Mouse (Mus musculus) limb, embryonic 10.5 days (tissue): ENCODE measurements around the gene Capns2. TPM values are rescaled to one million over a fixed set of nuclear protein-coding genes. Genes with fewer than 3 reads are reported as not detected.

Experiments used
- DNase-seq: peaks from one replicate; pipeline ENCODE4 v3.0.0-alpha.2; 2017; ENCODE audit warnings: low spot score
- H3K27ac ChIP-seq: fragments of 300-500 bp; sonication (generic); 2 replicates; pipeline ENCODE4 v1.5.1; 2016; ENCODE audit warnings: mild to moderate bottlenecking
- H3K27me3 ChIP-seq: fragments of 300-500 bp; sonication (generic); 2 replicates; pipeline ENCODE4 v1.6.1; 2016; ENCODE audit warnings: low read depth, mild to moderate bottlenecking; ENCODE audit not compliant: poor library complexity, severe bottlenecking
- H3K36me3 ChIP-seq: fragments of 300-500 bp; sonication (generic); 2 replicates; pipeline ENCODE4 v1.6.1; 2016; ENCODE audit warnings: mild to moderate bottlenecking, moderate library complexity
- H3K4me1 ChIP-seq: fragments of 300-500 bp; sonication (generic); 2 replicates; pipeline ENCODE4 v1.6.1; 2016
- H3K4me3 ChIP-seq: fragments of 300-500 bp; sonication (generic); 2 replicates; pipeline ENCODE4 v1.5.1; 2016; ENCODE audit warnings: mild to moderate bottlenecking, moderate library complexity
- H3K9me3 ChIP-seq: fragments of 300-500 bp; sonication (generic); replicated peaks from 2 replicates; pipeline ENCODE4 v1.6.1; 2016; ENCODE audit warnings: mild to moderate bottlenecking
- WGBS: fragments of 180-500 bp; shearing (Covaris S2); methylation state at CpG from one replicate; pipeline ENCODE4 v1.1.7; 2016; 5-methylcytosine and 5-hydroxymethylcytosine counted together
- polyA plus RNA-seq: library from polyadenylated mRNA; unstranded; fragments of >200 nt; fragmentation: Nextera tagmentation; extraction: Ambion mirVana; gene quantifications from 2 replicates; pipeline ENCODE4 v1.2.1, GENCODE M21; 2016

Gene Capns2
- 0.43 and 0.49 TPM in 2 replicates for polyA plus RNA-seq

DNA sequence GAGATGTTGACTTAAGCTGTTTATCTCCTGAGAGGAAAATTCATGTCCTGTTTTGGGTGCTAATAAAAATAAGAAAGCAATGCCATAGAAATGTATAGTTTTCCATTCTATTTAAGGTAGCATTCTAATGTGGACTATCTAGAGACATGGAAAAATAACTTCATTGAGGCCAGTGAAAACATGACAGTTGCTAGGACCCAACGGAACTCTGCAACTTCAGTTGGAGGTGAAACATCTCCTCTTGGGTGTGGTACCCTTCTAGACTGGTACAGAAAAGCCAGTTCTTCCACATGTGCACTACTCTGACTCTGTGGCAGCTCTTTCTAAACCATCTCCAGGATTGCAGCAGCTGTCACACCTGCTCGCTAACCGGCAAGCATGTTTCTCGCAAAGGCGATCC lies at the start of gene Capns2:
Capns2 (plus strand) TSS at position 301 of the 400 bp plus-strand sequence.
- H3K36me3 ChIP-seq, result peaks cover 12% of the 10 kb centered on the region; the same call in 1 of the 2 replicates
- no peaks in the 10 kb centered on the region for H3K4me1 ChIP-seq
- WGBS, result 94% methylated on average over 5 of the region's 5 CpGs
- H3K27me3 ChIP-seq, result no peaks in the 10 kb centered on the region
- no peak within 1 kb of the TSS for H3K27ac ChIP-seq
- H3K9me3 ChIP-seq, result no peaks in the 10 kb centered on the region
- H3K4me3 ChIP-seq, result no peak within 1 kb of the TSS
- no peak for DNase-seq

DNA sequence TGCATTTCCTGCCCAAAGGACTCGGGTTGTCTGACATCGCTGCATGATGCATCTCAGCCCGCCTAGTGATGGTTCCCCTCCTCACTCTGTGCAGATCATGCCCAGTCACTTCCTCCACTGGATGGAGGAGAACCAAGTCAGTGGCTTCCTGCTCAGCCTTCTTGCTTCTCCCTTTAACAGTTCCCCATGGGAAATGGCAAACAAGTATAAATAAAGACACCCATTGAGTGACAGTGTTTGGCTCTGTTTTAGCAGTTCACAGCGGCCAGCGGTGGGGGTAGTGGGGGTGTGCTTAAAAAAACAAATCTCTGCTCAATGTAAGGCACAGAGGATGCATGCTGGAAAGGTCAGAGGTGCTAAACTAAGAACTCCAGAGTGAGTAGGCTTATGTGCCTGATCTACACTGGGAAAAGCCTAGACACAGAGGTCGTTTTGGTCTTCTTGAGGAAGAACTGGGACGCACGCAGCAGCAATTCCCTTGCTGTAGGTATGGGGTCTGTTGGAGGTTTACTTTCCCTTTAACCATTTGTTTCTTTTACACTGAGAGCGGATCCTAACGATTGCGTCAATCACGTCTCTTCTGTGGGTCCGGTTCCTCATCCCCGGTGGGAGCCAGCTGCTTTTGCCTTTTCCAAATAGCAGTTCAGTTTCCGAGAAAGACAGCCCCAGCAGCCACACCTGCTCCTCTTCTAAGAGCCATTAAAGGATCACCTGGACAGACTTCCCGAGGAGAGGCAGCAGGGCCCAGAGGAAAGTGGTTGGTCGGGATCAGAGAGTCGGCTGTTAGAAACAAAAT lies 47.8 kb upstream of the Capns2 start:
- Histone ChIP-seq H3K36me3 (peaks cover 63% of the 10 kb centered on the region), H3K9me3 (no peaks in the 10 kb centered on the region), H3K4me1 (peaks cover 18% of the 10 kb centered on the region), H3K27ac (no peak overlapping the region), H3K4me3 (no peak overlapping the region), H3K27me3 (peaks cover 6% of the 10 kb centered on the region; the same call in 1 of the 2 replicates)
- WGBS, result 69% methylated on average over 18 of the region's 18 CpGs
- no peak for DNase-seq

DNA sequence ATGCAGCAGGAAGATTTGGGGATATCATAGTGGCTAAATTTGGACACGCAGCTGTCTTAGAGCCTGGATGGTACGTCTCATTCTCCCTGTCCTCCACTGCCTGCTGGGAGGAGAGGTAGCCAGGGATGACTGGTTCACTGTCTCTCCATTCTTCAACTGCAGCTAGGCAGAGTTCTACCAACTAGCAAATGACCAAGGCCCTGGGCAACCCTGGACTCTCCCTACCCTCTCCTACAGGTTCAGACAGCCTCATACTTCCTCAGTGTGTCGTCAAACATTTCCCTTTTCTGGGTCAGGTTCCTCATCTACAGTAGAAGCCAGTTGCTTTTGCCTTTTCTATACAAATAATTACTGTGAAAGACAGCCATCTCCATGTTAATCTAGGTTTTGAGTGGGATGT lies 46.5 kb upstream of the Capns2 start:
- WGBS, result 94% methylated on average over 3 of the region's 3 CpGs
- H3K4me3 ChIP-seq, result no peak overlapping the region

DNA sequence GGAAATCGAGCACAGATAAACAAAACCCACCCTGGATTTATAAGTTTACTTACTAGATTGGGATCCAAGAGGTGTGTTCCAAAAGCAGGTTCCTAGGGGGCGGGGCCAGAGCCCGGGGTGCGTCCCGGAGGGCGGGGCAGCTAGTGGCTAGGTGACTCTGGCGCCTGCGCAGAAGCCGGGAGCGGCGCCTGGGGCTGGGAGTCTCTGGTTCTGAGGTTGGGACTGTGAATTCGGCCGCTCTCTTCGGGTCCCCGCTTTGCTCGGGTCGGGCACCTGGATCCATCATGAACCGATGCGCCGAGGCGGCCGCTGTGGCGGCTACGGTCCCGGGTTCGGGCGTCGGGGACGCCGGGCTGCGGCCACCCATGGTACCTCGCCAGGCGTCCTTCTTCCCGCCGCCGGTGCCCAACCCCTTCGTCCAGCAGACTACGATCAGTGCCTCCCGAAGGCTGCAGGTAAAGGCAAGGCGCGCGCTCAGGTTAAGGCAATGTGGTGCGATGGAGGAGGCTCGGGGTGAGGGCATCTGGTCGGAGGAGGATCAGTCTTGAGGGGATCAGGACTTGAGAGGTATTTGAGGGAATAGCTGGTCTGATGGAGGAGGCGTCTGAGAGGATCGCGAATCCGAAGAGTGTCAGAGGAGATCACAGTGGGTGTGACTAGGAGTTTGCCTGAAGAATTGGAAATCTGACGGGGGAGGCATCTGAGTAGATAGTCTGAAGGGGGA lies 45.9 kb upstream of the Capns2 start, which contains the start of gene Lpcat2:
Lpcat2 (plus strand) TSS at position 169 of the 724 bp plus-strand sequence.
- Histone ChIP-seq H3K4me1 (peaks cover 27% of the 10 kb centered on the region), H3K27me3 (peaks cover 6% of the 10 kb centered on the region; the same call in 1 of the 2 replicates), H3K36me3 (peaks cover 43% of the 10 kb centered on the region), H3K4me3 (peak within 1 kb of the TSS; percentile 86), H3K27ac (peak within 1 kb of the TSS; percentile 88), H3K9me3 (no peaks in the 10 kb centered on the region)
- 2% methylated on average over 50 of the region's 50 CpGs for WGBS
- peak; percentile 90 for DNase-seq

More for the DNA sequence above, 46.5 kb upstream of the Capns2 start:
- no peaks in the 10 kb centered on the region for H3K9me3 ChIP-seq
- H3K27ac ChIP-seq, result no peak overlapping the region
- peaks cover 27% of the 10 kb centered on the region for H3K4me1 ChIP-seq
- H3K27me3 ChIP-seq, result peaks cover 6% of the 10 kb centered on the region; the same call in 1 of the 2 replicates
- DNase-seq, result no peak
- peaks cover 50% of the 10 kb centered on the region for H3K36me3 ChIP-seq

DNA sequence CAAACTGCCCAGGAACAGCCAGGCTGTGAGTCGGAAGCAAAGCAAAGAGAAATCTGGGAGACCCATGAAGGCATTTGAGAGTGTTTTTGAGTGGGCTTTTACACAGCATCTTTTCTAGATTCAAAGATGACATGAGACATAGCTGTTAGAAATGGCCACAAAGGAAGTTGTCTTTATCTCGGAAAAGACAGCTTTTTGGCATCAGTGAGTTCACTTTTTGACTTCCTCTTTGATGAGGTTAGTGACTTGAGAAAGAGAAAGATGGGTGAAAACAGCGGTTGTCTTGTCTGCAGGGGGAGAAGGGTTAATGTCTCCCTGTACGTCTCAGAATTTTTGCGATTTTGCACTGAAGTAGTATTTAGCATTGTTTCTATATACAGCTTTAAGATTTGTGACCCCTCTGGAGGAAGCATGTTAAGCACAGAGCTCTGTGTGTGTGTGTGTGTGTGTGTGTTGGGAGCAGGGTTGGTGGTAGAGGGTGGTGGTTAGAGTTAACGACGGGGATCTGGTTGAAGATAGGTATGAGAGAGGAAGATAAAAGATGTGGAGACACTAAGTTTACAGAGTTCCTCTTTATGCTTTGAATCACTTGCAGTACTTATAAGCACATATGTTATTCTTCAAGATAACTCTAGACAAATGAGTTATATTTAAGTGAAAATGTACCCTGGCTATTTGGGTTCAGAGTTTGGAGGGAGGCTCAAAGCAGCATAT lies 44.8 kb upstream of the Capns2 start:
- no peaks in the 10 kb centered on the region for H3K9me3 ChIP-seq
- peak overlapping the region; percentile 86 for H3K4me3 ChIP-seq
- WGBS, result 92% methylated on average over 7 of the region's 7 CpGs
- DNase-seq, result no peak
- peaks cover 32% of the 10 kb centered on the region for H3K36me3 ChIP-seq
- H3K27ac ChIP-seq, result peak overlapping the region; percentile 88
- H3K4me1 ChIP-seq, result peaks cover 27% of the 10 kb centered on the region
- peaks cover 6% of the 10 kb centered on the region; the same call in 1 of the 2 replicates for H3K27me3 ChIP-seq

DNA sequence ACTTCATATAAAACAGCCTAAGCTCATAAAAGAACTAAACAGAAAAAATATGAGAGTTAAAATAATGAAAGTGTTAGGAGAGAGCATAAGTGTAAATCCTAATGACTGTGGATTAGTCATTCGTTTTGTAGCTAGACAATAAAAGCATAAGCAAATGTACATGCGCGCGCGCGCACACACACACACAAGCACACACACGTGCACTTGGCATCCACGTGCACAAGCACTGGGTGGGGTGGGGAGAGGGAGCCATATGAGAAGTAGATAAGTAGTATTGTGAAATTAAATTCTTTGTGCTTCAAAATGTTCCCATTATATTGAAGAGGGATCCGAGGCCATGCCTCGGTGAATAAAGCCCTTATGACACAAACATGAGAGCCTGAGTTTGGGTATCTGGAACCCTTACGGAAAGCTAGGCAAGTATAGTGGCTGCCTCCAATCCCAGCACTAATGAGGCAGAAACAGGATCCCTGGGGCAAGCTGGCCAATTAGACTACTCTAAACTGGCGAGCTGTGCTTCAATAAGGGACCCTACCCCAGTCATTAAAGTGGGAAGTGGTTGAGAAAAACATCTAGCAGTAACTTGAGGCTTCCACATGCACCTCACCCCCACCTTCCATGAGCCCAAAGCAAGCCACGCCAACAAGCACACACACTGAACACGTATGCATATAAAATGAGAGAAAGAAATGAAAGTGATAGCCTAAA lies 42.6 kb upstream of the Capns2 start:
- Histone ChIP-seq H3K36me3 (peaks cover 24% of the 10 kb centered on the region), H3K27me3 (peaks cover 6% of the 10 kb centered on the region; the same call in 1 of the 2 replicates), H3K4me1 (peaks cover 27% of the 10 kb centered on the region), H3K4me3 (no peak overlapping the region), H3K9me3 (no peaks in the 10 kb centered on the region), H3K27ac (peak overlapping the region; percentile 30; the same call in 1 of the 2 replicates)
- peak; percentile 43 for DNase-seq
- 82% methylated on average over 14 of the region's 14 CpGs for WGBS

DNA sequence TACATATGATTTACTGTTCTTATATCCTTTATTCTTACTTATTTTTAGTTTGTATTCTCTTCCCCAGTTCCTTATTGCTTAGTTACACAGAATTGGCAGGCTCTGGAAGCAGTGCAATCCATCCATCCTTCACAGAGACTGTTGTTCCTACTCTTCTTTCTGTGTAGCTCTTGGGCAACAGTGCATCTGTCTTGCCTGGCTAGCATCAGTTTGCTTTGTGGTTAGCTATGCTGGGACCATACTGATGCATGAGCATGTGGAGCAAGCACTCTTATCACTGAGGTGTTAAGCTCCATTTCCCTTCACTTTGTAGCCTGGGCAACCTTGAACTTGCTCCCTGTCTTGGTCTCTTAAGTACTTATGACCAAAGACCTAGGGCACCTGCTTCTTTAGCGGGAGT lies 39.2 kb upstream of the Capns2 start:
- H3K36me3 ChIP-seq, result peaks cover 19% of the 10 kb centered on the region
- H3K4me3 ChIP-seq, result no peak overlapping the region
- DNase-seq, result peak; percentile 20
- H3K9me3 ChIP-seq, result no peaks in the 10 kb centered on the region
- peaks cover 18% of the 10 kb centered on the region for H3K4me1 ChIP-seq
- 89% methylated on average over 1 of the region's 1 CpGs for WGBS
- H3K27me3 ChIP-seq, result no peaks in the 10 kb centered on the region
- H3K27ac ChIP-seq, result no peak overlapping the region

DNA sequence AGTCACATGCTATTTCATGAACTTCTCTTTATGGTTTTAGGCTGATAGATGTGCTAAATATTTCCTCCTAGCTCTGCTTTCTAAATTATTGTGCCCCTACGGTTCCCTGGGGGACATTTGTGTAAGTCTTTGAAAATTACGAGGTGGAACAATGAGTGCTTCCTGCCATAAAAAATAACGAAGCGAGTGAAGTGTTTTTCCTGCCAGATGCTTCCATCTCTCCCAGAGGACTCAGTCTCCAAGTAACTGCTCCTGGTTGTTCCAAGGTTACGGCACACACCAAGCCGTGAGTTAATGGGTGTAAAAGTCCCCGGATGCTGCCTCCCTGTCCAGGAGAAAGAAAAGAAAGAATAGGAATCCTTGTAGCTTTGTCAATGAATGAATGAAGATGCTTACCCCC lies 30.9 kb upstream of the Capns2 start:
- 18% methylated on average over 7 of the region's 7 CpGs for WGBS
- Histone ChIP-seq H3K4me3 (no peak overlapping the region), H3K36me3 (no peaks in the 10 kb centered on the region), H3K27me3 (no peaks in the 10 kb centered on the region), H3K4me1 (peaks cover 42% of the 10 kb centered on the region), H3K9me3 (no peaks in the 10 kb centered on the region), H3K27ac (peak overlapping the region; percentile 75)
- DNase-seq, result peak; percentile 63

DNA sequence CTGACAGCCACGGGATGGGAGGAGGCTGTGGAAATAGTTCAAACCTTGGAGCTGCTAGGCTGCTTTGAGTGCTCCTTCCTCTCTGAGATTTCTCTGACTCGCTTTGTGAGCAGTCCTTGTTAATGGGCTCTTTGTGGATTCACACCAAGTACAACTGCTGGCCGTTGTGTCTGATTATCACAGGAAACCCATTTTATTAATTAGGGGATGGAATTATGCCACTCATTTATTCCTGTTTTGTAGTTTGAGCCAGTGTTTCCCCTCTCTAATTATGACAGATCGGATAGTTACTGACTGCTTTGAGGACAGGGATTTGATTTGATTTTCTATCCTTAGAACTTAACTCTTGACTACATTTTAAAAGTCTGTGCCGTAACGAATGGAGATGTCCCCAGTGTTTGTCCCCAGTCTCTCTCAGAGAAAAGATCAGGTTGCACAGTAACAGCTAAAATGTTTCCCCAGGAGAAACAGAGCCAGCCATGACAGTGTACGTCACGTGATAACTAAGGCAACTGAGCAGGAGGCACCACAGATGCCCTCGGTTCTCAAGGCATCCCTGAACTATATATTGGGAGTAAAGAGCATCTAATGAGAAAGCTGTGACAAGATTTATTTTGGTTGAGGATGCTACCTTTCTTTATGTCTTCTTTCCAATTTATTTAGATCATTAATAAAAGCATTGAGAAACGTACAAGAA lies 29.0 kb upstream of the Capns2 start:
- Histone ChIP-seq H3K36me3 (0 out of 2 replicates have a peak, but pooled peaks cover 3% of the 10 kb centered on the region), H3K9me3 (no peaks in the 10 kb centered on the region), H3K4me3 (no peak overlapping the region), H3K27me3 (no peaks in the 10 kb centered on the region), H3K27ac (peak overlapping the region; percentile 56; the same call in 1 of the 2 replicates), H3K4me1 (peaks cover 36% of the 10 kb centered on the region)
- DNase-seq, result peak; percentile 18
- 64% methylated on average over 10 of the region's 10 CpGs for WGBS

DNA sequence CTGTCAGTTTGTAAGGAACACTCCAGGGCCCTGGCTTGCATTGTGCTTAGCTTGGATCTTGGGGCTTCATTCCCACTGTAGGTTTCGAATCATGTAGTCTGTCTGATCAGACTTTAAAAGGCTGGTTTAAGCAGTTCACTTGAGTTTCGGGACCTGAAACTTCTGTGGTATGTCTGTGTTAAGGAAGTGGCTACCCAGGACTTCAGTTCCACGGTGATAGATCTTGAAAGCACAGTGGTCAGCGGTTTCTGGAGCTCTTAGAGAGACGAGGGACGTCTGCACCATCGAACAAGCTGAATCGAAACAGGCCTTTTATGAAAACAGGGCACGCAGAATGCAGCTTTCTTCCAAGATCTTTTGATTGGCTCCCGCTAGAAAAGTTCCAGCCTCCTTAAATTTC lies 25.4 kb upstream of the Capns2 start:
- Histone ChIP-seq H3K36me3 (peaks cover 13% of the 10 kb centered on the region), H3K4me1 (peaks cover 18% of the 10 kb centered on the region), H3K9me3 (no peaks in the 10 kb centered on the region), H3K27me3 (no peaks in the 10 kb centered on the region), H3K4me3 (no peak overlapping the region), H3K27ac (no peak overlapping the region)
- 95% methylated on average over 10 of the region's 10 CpGs for WGBS
- no peak for DNase-seq

DNA sequence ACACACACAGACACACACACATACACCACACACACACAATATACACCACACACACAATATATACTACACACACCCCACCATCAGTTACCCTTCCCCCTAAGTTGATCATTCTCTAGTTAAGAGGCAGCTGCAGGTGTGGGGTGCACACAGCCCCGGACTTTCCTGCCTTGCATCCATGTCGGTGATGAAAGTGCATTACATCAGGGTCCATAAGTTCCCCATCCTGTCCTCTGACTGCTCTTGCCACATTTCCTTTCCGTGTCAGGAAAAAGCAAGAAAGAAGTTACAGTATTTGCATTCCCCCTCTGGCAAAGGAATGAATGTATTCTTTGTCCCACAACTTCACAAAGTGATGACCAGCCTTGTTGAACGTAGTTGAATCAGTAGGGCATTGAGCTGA lies 20.0 kb upstream of the Capns2 start:
- 80% methylated on average over 4 of the region's 4 CpGs for WGBS
- H3K4me1 ChIP-seq, result peaks cover 9% of the 10 kb centered on the region
- H3K36me3 ChIP-seq, result peaks cover 10% of the 10 kb centered on the region
- H3K9me3 ChIP-seq, result no peaks in the 10 kb centered on the region
- no peak overlapping the region for H3K4me3 ChIP-seq
- H3K27ac ChIP-seq, result no peak overlapping the region
- no peaks in the 10 kb centered on the region for H3K27me3 ChIP-seq
- no peak for DNase-seq
